Mouse (Mus musculus) telencephalon, adult 2 months (tissue): ENCODE data around the gene Fxyd1.

Source experiments
- DNase-seq: peaks from one replicate; pipeline ENCODE4 v3.0.0-alpha.2; 2011; ENCODE audit warnings: low read depth, low spot score

Fxyd1 gene

DNA sequence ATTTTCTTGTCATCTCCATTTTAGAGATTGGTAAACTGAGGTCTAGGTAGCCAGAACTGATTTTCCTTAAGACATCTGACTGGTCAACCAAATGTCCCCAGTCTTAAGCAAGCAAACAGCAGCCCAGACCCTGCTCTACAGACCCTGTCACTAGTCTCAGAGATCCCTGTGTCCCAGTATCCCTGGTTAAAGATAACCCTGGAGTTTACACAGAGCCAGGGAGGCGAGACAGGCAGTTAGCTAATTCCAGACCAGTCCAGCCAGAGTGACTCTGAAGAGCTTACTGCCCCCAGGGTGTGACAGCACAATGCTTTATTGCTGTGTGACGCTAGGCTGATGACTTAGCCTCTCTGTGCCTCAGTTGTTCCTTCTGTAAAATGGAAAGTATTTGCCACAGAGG, at the start of gene Fxyd1:
Fxyd1 (minus strand) TSS at position 129 of the 400 bp plus-strand sequence.
- DNase-seq = no peak

DNA sequence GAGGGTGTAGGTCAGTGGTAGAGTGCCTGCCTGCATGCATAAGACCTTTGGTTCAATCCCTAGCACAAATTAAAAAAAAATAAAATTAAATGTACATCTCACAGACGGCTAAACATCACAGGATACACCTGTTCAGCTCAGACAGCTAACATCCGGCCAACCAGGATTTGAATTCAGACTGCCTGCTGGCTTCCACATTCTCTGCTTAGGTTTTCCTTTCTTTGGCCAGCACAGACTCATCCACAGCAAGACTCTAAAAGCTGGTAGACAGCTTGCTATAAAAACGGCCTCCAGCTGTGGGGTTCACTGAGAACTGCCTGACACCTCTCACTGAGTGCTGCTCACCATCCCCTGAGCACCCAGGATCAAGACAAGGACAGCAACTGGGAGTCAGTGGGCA, 49.2 kb upstream of the Fxyd1 start:
- no peak for DNase-seq

DNA sequence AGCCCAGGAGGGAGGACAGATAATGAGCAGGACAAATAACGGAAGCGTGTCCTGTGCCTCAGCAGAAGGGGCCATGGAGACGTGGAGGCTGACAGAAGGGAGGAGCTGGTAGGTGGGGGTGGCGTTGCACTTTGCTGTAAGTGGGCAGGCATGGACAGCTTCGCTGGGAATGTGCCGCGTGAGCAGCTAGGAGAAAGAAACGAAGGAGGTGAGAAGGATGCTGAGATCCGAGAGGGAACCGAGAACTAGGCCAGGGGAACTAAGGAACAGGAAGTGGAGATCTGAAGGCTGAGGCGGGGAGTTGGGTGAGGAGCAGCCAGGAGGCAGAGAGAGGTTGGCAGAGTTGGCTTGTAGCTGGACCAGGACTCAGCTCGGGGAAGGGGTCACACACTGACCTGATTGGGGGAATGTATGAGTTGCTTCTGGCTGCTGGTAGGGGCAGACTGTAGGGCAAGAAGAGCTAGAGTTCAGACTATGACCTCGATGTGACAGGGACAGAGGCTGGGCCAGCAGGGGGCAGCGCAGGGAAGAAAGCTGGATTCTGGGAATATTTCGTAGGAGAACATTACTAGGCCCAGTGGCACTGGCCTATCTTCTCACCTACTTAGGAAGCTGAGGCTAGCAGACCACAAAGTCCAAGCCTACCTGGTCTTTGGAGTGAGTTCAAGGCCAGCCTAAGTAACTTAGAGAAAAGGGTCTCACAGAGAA, 48.2 kb upstream of the Fxyd1 start:
- peak; percentile 68 for DNase-seq

DNA sequence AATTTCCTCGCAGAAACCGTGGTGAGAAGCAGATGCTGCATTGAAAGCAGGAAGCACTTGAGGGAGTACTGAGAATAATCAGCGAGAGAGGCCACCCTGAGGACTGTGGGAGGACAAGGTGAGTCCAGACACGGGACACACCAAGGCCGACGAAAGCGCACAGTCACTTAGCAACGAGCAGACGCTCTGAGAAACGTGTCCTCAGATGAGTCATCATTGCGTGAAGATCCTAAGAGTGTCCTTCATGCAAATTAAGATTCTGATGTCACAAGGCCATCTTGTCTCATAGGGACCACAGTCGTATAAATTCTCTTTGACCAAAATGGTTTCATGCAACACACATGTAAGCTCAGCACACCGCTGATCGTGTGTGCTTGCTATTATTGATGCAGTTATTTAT, 43.8 kb upstream of the Fxyd1 start:
- DNase-seq = no peak

DNA sequence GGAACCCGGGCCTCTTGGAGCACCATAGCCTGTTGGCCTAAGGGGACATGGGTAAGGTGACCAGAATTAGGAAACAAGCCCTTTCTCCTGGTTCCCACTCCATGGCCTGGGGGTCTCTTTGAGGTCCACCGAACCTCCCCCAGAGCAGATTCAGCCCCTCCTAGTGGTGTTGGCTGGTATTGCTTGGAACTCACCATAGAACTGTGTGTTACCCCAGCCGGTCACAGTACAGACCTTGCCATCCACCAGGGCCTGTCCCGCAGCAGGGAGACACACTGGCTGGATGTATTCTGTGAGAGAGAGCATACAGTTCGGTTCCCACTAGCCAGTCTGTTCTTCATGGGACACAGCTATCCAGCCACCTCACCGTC, 42.6 kb upstream of the Fxyd1 start:
- no peak for DNase-seq

DNA sequence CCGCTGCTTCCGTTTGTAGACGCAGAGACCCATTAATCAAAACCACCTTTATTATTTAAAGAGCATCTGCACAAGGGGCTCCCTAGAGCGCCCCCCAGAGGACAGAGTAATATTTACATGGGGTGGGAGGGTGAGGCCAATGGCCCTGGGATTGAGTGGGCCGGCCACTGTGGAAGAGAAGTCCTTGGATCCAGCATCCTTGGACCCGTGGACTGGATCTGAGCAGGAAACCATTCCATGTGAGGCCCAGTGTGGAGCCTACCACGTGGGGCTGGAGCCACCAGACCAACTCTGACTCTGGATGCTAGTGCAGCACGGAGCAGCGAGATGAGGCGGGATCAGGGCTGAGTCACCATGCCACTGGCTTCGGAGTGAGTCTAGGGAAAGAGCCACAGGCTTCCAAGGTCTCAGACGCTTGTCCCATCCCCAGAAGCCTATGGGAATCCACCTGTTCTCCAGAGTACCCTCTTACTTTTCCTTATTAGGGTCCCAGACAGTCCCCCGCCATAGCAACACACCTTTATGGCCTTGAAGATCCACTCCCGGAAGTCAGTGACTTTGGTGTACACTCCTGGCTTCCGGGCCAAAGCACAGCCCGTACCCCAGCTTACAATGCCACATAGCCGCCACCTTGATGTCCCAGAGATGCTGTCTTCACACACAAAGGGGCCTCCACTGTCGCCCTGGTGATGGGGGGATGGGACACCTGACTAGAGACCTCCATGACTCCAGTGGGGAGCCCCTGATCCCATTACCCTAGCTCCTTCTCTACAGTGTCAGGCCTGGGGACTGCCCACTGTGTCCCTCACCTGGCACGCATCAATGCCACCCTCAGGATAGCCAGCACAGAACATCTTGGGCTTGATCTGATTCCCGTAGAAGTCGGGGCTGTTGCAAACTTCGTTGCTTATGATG, 42.0 kb upstream of the Fxyd1 start:
- DNase-seq = no peak

DNA sequence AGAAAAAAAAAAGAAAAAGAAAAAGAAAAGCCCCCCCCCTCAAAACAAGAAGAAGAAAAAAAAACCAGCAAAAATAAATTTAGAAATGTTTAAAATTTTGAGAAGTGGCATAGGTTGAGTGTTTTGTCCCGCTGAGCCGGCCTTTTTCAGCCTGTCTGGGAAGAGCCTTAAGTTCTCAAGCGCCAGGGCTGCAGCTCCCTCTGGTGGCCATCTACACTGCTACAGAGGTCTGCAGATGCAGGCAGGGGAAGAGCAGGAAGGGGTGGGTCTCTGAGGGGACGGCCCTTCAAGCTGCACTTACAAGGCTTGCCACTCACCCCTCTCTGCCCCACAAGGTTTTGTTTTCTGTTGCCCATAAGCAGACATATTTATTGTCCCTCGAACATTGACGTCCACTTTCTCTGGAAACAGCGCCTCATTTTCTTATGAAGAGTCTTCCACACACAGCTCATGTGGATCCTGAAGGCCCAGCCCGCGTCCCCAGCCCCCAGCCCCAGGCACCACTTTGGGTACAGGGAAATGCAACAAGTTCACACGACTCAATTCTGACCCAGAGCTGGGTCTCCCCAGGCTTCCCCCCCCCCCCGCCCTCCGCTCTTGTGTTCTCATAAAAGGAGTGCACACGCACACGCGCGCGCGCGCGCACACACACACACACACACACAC, 40.7 kb upstream of the Fxyd1 start:
- peak; percentile 69 for DNase-seq

DNA sequence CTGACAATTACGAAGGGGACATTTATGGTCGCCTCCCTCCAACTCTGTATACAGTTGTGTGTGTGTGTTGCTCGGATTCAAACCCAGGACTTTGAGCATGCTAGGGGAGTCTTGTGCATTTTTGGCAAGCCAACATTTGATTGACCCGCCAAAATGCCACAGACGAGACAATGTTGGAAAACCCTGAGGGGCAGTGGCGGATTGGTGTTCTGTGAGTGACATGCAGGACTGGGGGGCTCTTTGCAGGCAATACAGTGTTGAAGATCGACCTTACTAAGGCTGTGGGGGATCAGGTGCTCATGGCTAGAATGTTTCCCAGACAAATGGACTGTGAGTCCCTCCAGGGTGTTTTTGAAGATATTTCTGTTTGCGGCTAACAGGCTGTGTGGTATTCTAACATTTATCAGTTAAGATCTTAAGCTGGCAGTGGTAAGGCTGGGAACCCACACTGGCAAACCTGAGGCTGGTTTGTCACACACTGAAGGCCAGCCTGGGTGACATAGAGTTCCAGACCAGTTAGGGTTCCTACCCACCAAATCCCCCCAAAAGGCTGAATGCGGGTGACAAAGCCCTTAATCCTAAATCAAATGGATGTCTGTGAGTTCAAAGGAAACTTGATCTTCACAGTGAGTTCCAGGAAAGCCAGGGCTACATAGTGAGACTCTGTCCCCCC, 40.0 kb upstream of the Fxyd1 start:
- no peak for DNase-seq

DNA sequence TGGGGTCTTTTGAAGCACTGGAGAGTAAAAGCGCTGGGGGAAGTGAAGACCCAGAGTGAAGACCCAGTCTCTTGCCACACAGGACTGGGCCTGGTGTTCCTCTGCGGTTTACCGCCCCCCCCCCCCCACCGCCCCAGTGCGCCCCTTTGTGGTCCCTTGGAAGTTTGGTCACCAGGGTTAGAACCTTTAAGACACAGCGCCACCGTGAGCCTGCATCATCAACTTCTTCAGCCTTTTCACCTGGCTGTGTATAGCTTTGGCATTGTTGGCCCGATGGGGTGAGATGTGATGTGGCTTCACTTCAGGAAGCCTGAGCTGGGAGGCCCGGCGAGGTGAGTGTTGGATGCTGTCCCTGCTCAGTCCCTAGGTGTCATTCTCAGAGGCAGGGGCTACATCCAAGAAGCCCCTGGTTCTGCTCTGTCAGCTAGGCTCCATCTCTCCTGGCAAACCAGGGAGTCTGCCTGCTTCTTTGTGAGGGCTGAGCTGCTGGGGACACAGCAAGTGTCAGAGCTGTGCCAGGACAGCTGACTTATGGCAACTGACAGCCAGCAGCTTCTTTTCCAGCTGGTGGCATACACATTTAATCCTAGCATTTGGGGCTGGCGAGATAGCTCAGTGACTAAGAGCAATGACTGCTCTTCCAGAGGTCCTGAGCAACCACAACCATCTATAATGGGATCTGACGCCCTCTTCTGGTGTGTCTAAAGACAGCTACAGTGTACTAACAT, 37.9 kb upstream of the Fxyd1 start:
- no peak for DNase-seq

DNA sequence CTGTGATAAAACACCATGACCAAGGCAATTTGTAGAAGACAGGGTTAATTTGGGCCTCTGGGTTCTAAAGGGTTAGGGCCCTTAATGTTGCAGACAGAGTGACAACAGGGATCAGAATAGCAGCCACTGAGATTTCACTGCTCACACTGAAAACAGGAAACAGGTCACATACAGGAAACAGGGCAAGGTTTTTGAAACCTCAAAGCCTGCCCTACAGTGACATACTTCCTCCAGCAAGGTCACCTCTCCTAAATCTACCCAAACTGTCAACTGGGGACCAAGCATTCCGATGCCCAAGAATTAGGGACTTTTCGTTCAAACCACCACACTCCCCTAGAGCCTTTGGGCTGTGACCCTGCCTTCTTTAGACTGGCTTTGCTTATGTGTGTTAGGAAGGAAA, 32.7 kb upstream of the Fxyd1 start:
- no peak for DNase-seq

DNA sequence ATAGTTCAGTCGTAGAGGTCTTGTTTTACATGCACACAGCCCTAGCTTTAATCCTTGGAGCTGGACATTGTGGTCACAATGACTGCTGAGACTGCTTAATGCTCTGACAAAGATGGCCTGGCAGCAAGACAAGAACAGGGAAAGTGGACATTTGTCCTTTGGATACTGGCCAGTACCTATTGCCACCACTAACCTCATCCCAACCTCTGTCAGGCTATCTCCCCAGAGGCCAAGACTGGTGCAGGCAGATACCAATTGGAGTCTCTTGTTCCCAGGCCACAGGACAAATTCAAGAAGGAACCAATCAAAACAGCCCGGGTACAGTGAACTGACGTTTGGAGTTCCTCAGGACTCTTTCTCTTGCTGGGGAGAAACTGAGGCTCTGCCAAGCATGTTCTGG, 31.2 kb upstream of the Fxyd1 start:
- DNase-seq = no peak

DNA sequence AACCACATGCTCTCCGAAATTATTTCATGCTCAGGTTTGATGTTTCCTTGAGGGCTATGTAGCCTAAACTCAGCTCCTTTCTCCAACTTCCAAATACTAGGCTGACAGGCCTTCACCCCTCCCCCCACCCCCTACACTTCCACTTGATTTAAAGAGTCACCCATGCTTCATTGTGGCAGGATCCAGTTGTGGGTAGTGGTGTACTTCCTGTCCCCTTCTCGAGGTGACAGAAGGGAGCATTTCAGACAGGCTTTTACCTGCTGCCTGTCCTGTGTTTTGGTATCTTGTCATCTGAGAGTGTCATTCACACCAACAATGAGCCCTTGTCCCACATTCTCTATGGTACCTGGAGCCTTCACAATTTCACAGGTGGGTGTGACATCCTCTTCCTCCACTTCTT, 30.3 kb upstream of the Fxyd1 start:
- DNase-seq = no peak

DNA sequence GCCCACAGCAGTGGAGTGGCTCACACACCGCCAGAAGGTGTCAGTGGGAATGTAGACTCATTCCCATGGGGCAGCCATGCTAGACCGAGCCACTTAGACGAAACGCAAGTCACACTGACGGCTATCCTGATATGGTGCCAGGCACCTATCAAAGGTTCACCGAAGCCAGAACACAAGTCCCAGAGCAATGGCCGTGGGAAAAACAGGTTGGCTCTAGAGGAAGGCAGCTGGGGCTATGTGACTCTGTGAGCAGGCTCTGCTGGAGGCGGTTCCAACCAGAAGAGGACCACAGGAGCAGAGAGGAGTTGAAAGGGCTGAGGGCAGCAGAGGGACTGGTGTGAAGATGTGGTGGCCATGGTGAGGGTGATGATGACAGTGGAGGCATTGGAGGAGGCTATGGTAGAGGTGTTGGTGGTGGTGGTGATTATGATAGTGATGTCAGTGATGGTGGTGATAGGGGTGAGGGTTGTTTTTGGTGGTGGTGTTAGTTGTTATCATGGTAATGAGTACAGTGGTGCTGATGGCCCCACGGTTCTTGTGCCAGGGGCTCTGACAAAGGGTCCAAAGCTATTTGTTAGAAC, 29.3 kb upstream of the Fxyd1 start:
- DNase-seq = no peak

DNA sequence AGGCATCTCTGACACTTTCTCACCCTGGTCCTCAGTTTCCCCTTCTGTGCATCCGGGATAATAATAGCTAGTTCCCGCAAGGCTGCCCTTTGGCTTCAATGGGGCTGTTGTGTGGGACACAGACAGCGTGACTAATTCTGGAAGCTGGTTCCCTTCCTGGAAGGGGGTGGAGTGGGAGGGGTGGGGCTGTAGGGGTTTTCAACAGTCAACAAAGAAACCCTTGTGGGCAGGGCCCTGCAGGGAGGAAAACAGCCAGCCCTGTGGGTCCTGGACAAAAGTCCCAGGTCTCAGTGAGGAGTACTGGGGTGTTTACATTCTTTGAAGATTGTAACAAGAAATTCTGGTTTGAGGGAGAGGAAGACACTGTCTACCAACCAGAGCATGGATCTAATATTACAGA, 28.2 kb upstream of the Fxyd1 start:
- DNase-seq = no peak

DNA sequence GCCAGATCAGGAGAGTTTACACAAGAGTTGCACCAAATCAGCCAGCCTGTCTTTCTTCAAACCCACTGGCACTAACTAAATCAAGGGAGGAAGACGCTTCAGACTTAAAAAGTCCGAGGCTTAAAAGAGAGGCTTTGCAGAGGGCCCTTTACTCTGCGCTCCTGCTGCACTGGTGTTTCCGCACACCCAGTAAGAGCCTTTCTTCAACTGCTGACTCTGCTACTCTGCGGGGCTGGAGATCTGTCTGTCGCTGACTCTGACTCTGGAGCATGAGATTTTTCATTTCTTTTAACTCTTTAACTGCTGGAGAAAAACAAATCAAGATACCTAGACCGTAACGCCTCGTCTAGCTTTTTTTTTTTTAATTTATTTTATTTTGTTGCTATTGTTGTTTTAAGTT, 27.1 kb upstream of the Fxyd1 start:
- no peak for DNase-seq

DNA sequence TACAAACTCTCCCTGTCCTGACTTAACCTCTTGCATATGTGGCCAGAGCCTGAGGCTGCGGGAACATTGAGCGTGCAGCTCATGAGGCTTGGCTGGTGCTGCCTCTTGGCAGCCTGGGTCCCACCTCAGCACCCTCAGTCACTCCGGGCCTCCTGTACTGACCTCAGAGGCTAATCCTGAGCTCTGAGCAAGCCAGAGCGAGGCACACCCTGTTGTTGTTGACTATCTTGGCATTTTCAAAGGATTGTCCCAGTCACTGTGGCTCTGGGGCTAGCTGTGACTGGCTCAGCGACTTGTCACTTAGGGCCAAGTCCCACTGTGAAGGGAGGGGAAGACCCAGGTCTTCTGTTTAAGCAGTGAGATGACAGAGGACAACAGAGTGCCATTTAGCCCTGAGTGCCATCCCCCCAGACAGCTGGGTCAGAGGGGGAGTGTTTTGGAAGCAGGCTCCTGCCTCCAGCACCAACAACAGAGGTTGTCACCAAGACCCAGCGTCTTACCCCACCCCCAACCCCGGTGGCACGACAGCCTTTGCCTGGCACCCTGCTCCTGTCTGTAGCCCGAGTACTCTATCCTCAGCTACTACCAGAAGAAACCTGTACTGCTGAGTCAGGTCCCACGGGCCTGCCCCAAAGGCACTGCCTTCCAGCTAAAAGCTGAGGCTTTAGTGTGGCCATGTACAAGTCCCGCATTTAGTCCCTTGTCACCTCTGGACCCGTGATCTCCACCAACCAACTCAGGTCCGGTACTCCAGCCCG, 26.0 kb upstream of the Fxyd1 start:
- peak; percentile 62 for DNase-seq

DNA sequence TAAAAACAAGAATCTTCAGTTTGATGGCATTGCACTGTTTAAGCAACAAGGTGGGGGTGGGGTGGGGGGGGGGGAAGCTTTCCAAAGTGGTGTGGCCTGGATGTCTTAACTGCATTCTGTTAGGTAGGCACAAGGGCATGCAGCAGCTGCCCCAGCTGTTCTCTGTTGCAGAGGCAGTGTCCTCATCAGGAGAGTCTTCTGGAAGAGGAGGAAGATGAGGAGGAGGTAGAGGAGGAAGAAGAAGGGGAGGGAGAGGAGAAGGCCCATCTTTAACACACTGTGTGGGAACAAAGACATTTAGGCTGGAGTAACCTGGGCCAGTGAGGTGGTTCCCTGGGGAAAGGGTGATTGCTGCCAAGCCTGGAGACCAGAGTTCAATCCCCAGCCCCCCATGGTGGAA, 25.1 kb upstream of the Fxyd1 start:
- no peak for DNase-seq

DNA sequence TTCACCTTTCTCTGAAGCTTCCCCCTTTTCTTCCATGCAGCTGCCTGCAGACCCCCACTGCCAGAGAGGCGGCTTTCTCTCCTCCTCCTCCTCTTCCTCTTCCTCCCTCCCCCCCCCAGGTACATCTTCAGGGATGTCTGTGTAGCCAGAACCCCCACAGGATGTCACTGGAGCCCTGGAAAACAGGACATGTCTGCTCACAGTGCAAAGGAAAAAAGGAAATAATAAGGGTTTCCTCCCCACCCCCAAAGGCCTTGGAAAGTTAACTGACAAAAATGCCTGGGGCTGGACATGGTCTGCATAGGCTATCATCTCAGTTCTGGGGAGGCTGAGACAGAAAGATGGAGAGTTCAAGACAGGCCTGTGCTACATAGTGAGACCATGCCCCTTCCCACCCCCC, 24.1 kb upstream of the Fxyd1 start:
- no peak for DNase-seq

DNA sequence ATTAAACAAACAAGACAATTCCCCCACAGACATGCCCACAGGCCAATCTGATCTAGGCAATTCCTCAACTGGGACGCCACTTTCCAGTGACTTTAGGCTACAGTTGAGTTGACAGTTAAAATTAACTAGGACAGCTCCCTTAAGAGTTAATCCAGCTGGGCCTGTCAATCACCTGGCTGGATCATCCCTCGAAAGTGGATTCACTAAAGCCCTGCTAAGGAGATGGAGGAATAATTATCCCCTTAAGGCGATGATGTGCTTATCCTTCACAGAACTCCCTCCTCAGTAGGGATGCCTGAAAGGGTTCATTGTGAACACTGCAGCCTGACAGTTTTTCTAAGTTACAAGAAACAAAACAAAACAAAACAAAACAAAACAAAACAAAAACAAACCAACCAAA, 23.6 kb upstream of the Fxyd1 start:
- DNase-seq = no peak

DNA sequence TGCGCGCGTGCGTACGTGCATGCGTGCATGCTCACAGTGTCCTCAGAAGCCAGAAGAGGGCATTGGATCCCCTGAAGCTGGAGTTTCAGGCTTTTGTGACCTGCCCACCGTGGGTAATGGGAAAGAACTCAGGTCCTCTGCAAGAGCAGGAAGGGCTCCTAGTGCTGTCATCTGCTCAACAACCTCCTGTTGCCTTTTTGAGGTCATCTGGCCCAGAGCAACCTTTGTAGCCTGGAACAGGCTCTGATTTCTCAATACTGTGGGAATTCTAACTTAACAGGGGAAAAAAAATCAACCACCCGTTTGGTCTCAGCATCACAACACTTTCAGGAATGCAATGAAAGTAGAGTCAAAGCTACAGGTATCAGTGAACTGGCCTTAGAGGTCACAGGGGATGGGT, 22.7 kb upstream of the Fxyd1 start:
- DNase-seq = no peak
